Mouse (Mus musculus) testis, postnatal 14 days (tissue): ENCODE results near the gene Thsd4.
A peak's percentile ranks its signal among the peaks of the same experiment; 100 is the strongest.

ENCODE experiments used
- DNase-seq: peaks from one replicate; pipeline ENCODE4 v3.0.0; 2021; ENCODE audit warnings: low spot score

The Thsd4 gene

DNA sequence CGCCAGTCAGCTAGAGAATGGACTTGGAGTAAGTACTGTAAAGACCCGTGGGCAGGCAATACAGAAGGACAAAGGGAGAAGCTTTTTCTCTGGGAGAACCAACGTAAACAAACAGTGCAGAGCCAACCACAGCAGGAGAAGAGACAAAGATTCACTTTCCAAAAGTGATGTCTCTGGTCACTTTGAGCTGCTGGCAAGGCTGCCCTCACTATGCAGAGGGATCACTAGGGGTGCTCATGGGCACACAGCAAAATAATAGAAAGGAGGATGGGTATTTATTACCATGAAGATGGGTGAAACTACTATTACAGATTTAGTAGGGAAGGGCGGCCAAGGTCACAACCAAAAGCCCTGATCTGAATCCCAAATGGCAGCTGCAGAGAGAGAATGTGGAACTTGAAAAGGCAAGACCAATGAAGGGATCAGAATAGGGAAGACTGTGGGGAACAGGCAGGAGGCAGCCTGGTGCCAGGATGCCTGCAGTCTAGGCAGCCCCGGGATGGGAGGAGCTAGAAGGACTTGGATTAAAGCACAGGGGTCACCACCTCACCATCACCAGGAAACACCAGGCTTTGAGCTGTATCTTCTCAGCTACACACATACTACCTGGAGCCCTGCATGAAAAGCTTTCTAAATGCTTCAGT is 450.1 kb downstream of the Thsd4 start:
- DNase-seq: no peak

- no peak for DNase-seq
Measured at GRCm38 (mm10) chr9:60067241-60067640, 454.6 kb downstream of the Thsd4 start.

GRCm38 (mm10) chr9:60065184-60065583 is 456.7 kb downstream of the Thsd4 start:
- DNase-seq: no peak

- DNase-seq: no peak
Measured at GRCm38 (mm10) chr9:60063191-60063720, 458.6 kb downstream of the Thsd4 start.

GRCm38 (mm10) chr9:60056131-60056530 is 465.7 kb downstream of the Thsd4 start:
- no peak for DNase-seq

- peak; percentile 75 for DNase-seq
Measured at GRCm38 (mm10) chr9:60054951-60055350, 466.9 kb downstream of the Thsd4 start.

GRCm38 (mm10) chr9:60053117-60053516 is 468.7 kb downstream of the Thsd4 start:
- DNase-seq: no peak

- peak; percentile 61 for DNase-seq
Measured at GRCm38 (mm10) chr9:60052415-60052814, 469.4 kb downstream of the Thsd4 start.

- no peak for DNase-seq
Measured at GRCm38 (mm10) chr9:60043175-60043574, 478.7 kb downstream of the Thsd4 start.

- no peak for DNase-seq
Measured at GRCm38 (mm10) chr9:60034883-60035282, 487.0 kb downstream of the Thsd4 start.

- DNase-seq: no peak
Measured at GRCm38 (mm10) chr9:60027234-60027633, 494.6 kb downstream of the Thsd4 start.

DNA sequence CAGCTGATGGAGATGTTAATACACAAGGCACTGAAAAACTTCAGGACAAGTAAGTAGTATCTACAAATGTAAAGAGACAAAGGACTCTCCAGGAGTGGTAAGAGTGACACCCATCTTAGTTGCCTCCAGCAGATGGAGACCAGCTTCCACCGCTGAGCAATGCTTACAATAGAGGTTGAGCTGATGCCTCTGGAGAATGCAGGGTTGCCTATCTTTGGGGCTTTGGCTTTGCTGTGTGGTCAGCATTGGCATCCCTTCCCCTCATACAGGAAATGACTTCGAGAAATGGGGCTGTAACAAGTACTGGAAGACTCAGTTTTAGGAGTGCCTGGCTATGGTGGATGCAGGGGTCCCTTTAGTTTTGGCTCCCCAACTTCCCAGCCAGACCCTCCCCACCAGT is 495.1 kb downstream of the Thsd4 start:
- DNase-seq: no peak

GRCm38 (mm10) chr9:60025919-60026318 is 495.9 kb downstream of the Thsd4 start:
- DNase-seq: no peak

- DNase-seq: no peak
Measured at GRCm38 (mm10) chr9:60024971-60025370, 496.9 kb downstream of the Thsd4 start.

GRCm38 (mm10) chr9:60024545-60024944 is 497.3 kb downstream of the Thsd4 start:
- DNase-seq: no peak

- no peak for DNase-seq
Measured at GRCm38 (mm10) chr9:60022331-60022730, 499.5 kb downstream of the Thsd4 start.

GRCm38 (mm10) chr9:60020444-60020843 is 501.4 kb downstream of the Thsd4 start:
- DNase-seq: no peak

- DNase-seq: no peak
Measured at GRCm38 (mm10) chr9:60010285-60010684, 511.6 kb downstream of the Thsd4 start.

- DNase-seq: no peak
Measured at GRCm38 (mm10) chr9:60008936-60009335, 512.9 kb downstream of the Thsd4 start.

- DNase-seq: no peak
Measured at GRCm38 (mm10) chr9:60002323-60002722, 519.5 kb downstream of the Thsd4 start.

GRCm38 (mm10) chr9:60001444-60001843 is 520.4 kb downstream of the Thsd4 start:
- no peak for DNase-seq

- no peak for DNase-seq
Measured at GRCm38 (mm10) chr9:59997725-59998124, 524.1 kb downstream of the Thsd4 start.

DNA sequence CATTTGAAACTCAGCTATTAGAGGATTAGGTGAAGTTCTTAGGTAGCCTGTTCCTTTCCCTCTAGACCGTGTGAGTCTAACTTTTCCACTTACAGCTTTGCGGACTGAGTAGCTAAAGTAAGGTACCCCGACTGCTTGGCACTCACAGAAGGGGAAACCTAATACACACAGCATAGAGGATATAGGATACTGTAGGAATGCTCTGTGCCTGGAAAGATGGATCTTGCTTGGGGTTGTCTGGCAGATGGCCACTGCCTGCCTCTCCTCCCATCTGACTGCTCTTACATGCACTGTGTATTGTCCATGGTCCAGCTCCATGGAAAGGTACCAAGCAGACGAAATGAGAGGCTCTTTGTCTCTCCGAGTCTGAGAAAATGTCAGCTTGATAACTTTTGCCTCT is 530.4 kb downstream of the Thsd4 start:
- no peak for DNase-seq

DNA sequence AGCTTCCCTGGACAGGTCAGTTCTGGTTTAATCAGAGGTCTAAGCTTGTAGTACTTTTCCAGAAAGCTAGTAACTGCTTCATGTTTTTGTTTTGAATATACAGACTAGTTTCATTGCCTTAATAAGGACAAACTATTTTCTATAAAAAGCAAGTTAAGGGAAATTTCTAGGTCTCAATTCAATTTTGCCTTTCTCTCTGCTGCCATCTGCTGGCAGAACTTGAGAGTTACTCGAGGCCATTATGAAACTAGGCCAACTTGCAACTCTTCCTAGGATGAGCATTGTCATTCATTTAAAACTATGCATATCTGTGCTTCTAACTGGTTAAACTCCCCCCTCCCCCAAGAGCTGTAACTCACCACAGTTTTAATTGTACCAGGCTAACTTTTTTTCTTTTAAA is 532.0 kb downstream of the Thsd4 start:
- peak; percentile 38 for DNase-seq
